In the genomic region with DNA sequence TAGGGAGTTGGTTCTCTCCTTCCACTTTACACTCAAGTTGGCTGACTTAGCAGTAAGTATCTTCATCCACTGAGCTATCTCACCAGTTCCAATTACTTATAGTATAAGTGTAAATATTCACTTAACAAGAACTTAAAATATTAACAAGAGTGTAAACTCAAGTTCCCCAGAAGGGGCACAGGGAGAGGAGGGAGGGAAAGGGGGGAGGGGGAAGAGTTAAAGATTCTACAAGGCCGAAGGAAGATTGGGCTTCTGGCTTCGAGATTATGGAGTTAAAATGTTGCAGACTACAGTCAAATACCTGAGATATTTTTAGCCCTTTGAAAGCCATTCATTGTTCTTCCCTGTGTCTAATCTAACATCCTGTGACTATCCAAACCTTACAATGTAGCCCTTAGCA, we compare ENCODE assay signal across 27 mouse cellular contexts. TPM values are rescaled to one million over a fixed set of nuclear protein-coding genes. Genes with fewer than 3 reads are reported as not detected.
A peak's percentile ranks its signal among the peaks of the same experiment; 100 is the strongest.
DNase-seq lines count a peak whose midpoint lies in the region; ATAC-seq and TF ChIP-seq lines count a peak whose summit lies in the region.
"Had no signal": no experiment of that assay in that cellular context is flagged by ENCODE, and none has a peak within 500 bp of the region (broad histone marks: within the 10 kb centered on the region; RNA-seq: fewer than 3 reads in every experiment).

No protein-coding gene starts in this region.

- no peak for TF ChIP-seq CTCF in MEL (IDR thresholded peaks at IDR 0.05 in 2 of 3, conservative IDR thresholded peaks at IDR 0.05 in 1 of 3; ENCODE audit: control insufficient read depth in 1 of 3, insufficient read depth in 1 of 3, low read depth in 2 of 3, low read length in 3 of 3, poor library complexity in 1 of 3, severe bottlenecking in 1 of 3)

- no peaks in the 10 kb centered on the region for H3K36me3 ChIP-seq in liver, embryonic 13.5 days
- H3K36me3 ChIP-seq in liver, embryonic 12.5 days = no peaks in the 10 kb centered on the region
- H3K36me3 ChIP-seq in MEL (ENCODE audit: control insufficient read depth in 1 of 2, insufficient read depth in 2 of 2, low read length in 2 of 2) = peaks cover 0 to 23% of the 10 kb centered on the region in 2 experiments; a peak in 2 of 4 replicates
- peaks cover 3% of the 10 kb centered on the region; the same call in 1 of the 2 replicates for H3K36me3 ChIP-seq in kidney, embryonic 14.5 days (ENCODE audit: control insufficient read depth, insufficient read depth, low read length)
- H3K36me3 ChIP-seq: G1E had no signal

- peak overlapping the region; percentile 30; the same call in 1 of the 2 replicates for H3K27ac ChIP-seq in liver, embryonic 13.5 days
- H3K27ac ChIP-seq in liver, embryonic 12.5 days = no peak overlapping the region
- peak overlapping the region; percentile 19 for H3K27ac ChIP-seq in MEL (ENCODE audit: control insufficient read depth, low read depth, low read length)
- H3K27ac ChIP-seq in kidney, embryonic 14.5 days (ENCODE audit: low read depth, low read length) = no peak overlapping the region
- H3K27ac ChIP-seq: embryonic facial prominence, embryonic 13.5 days; embryonic facial prominence, embryonic 15.5 days; forebrain, embryonic 10.5 days; forebrain, embryonic 12.5 days had no signal

- H3K9me3 ChIP-seq in liver, embryonic 13.5 days (replicated peaks) = no peaks in the 10 kb centered on the region
- H3K9me3 ChIP-seq in liver, embryonic 12.5 days (replicated peaks) = no peaks in the 10 kb centered on the region
- no peaks in the 10 kb centered on the region for H3K9me3 ChIP-seq in MEL (replicated peaks; ENCODE audit: insufficient read depth, low read length)
- no peaks in the 10 kb centered on the region for H3K9me3 ChIP-seq in kidney, embryonic 14.5 days (ENCODE audit: control insufficient read depth, low read length)
- H3K9me3 ChIP-seq: embryonic facial prominence, embryonic 13.5 days; embryonic facial prominence, embryonic 15.5 days; forebrain, embryonic 10.5 days; forebrain, embryonic 12.5 days; G1E had no signal

- no peak overlapping the region for H3K4me2 ChIP-seq in liver, embryonic 13.5 days
- no peak overlapping the region for H3K4me2 ChIP-seq in liver, embryonic 12.5 days
- H3K4me2 ChIP-seq in kidney, embryonic 14.5 days (replicated peaks; ENCODE audit: low read depth, low read length) = no peak overlapping the region
- H3K4me2 ChIP-seq: embryonic facial prominence, embryonic 13.5 days; embryonic facial prominence, embryonic 15.5 days; forebrain, embryonic 12.5 days had no signal

- no peak for TF ChIP-seq EP300 in MEL (IDR thresholded peaks at IDR 0.05; ENCODE audit: low read depth in 1 of 2, low read length in 2 of 2)

- no peak for DNase-seq in liver, embryonic 13.5 days
- DNase-seq in 416B (ENCODE audit: low read depth) = peak; percentile 24
- DNase-seq in MEL (ENCODE audit: low read depth, low spot score) = peak; percentile 52
- DNase-seq: adrenal gland, adult 2 months; adrenal gland, postnatal 10 days; adrenal gland, postnatal 25 days; B cell, adult 2 months; cerebellum, adult 11 months; cerebellum, adult 18-20 months; cerebellum, adult 8-10 months; cerebellum, adult 9-11 months; cerebellum, postnatal 14 days; cerebellum, postnatal 36 days; embryo, embryonic 11 days had no signal

- no peak overlapping the region for H3K4me3 ChIP-seq in liver, embryonic 13.5 days (replicated peaks)
- no peak overlapping the region for H3K4me3 ChIP-seq in liver, embryonic 12.5 days
- no peak overlapping the region for H3K4me3 ChIP-seq in MEL (ENCODE audit: control insufficient read depth in 1 of 2, insufficient read depth in 1 of 2, low read depth in 2 of 2, low read length in 2 of 2)
- no peak overlapping the region for H3K4me3 ChIP-seq in kidney, embryonic 14.5 days (ENCODE audit: low read length)
- H3K4me3 ChIP-seq: embryonic facial prominence, embryonic 13.5 days; embryonic facial prominence, embryonic 15.5 days; erythroblast, embryonic 14.5 days; forebrain, embryonic 10.5 days; forebrain, embryonic 12.5 days had no signal

- H3K27me3 ChIP-seq in liver, embryonic 13.5 days = no peaks in the 10 kb centered on the region
- no peaks in the 10 kb centered on the region for H3K27me3 ChIP-seq in liver, embryonic 12.5 days (replicated peaks)
- H3K27me3 ChIP-seq in MEL (ENCODE audit: control insufficient read depth in 1 of 2, insufficient read depth in 2 of 2, low read length in 2 of 2) = no peaks in the 10 kb centered on the region
- H3K27me3 ChIP-seq in kidney, embryonic 14.5 days (ENCODE audit: control insufficient read depth, insufficient read depth, low read length) = no peaks in the 10 kb centered on the region
- H3K27me3 ChIP-seq: CH12.LX; embryonic facial prominence, embryonic 13.5 days; embryonic facial prominence, embryonic 15.5 days; forebrain, embryonic 12.5 days had no signal

- H3K4me1 ChIP-seq in liver, embryonic 13.5 days (replicated peaks) = peaks cover 55% of the 10 kb centered on the region
- peaks cover 60% of the 10 kb centered on the region for H3K4me1 ChIP-seq in liver, embryonic 12.5 days
- peaks cover 7 to 26% of the 10 kb centered on the region in 2 experiments for H3K4me1 ChIP-seq in MEL (ENCODE audit: control insufficient read depth in 1 of 2, insufficient read depth in 2 of 2, low read length in 2 of 2)
- no peaks in the 10 kb centered on the region for H3K4me1 ChIP-seq in kidney, embryonic 14.5 days (ENCODE audit: control insufficient read depth, insufficient read depth, low read length)

- TF ChIP-seq POLR2A in MEL (IDR thresholded peaks at IDR 0.05; ENCODE audit: control insufficient read depth in 1 of 2, insufficient read depth in 1 of 2, low read depth in 1 of 2, low read length in 2 of 2, poor library complexity in 1 of 2) = no peak

- H3K9ac ChIP-seq in liver, embryonic 13.5 days = no peak overlapping the region
- H3K9ac ChIP-seq in liver, embryonic 12.5 days = no peak overlapping the region
- H3K9ac ChIP-seq in MEL (ENCODE audit: control insufficient read depth, low read depth, low read length, poor library complexity, severe bottlenecking) = no peak overlapping the region
- H3K9ac ChIP-seq in kidney, embryonic 14.5 days (ENCODE audit: low read depth, low read length) = no peak overlapping the region
- H3K9ac ChIP-seq: embryonic facial prominence, embryonic 13.5 days; embryonic facial prominence, embryonic 15.5 days; forebrain, embryonic 12.5 days had no signal

- no peaks in the 10 kb centered on the region for H3K79me2 ChIP-seq in MEL (ENCODE audit: control insufficient read depth, insufficient read depth, low read length, poor library complexity)

- WGBS in liver, embryonic 13.5 days (ENCODE audit: insufficient replicate concordance) = 37% methylated on average over 2 of the region's 2 CpGs
- WGBS in liver, embryonic 12.5 days (ENCODE audit: insufficient replicate concordance) = 56% methylated on average over 2 of the region's 2 CpGs
- WGBS in kidney, embryonic 14.5 days = 69% methylated on average over 2 of the region's 2 CpGs

- no peak for TF ChIP-seq RAD21 in MEL (IDR thresholded peaks at IDR 0.05; ENCODE audit: low read depth, low read length)

- ATAC-seq in liver, embryonic 13.5 days (ENCODE audit: low read depth) = no peak
- no peak for ATAC-seq in liver, embryonic 12.5 days
- no peak for ATAC-seq in kidney, embryonic 14.5 days (ENCODE audit: low FRiP score, low TSS enrichment)
- no peak for ATAC-seq in megakaryocyte-erythroid progenitor cell, adult 5-6 weeks (replicated peaks; ENCODE audit: low FRiP score, low TSS enrichment, poor library complexity, severe bottlenecking)
- ATAC-seq: CD4-positive, CD25-positive, alpha-beta regulatory T cell, adult 4 months; forebrain, embryonic 14.5 days; forebrain, embryonic 16.5 days had no signal

TF ChIP-seq in MEL, 35 proteins besides CTCF, POLR2A, EP300 and RAD21:
- TF ChIP-seq POLR2AphosphoS2 (IDR thresholded peaks at IDR 0.05; ENCODE audit: low read length) (no peak), ZC3H11A (IDR thresholded peaks at IDR 0.05; ENCODE audit: low read depth, low read length) (no peak), MEF2A (IDR thresholded peaks at IDR 0.05; ENCODE audit: extremely low read depth, insufficient replicate concordance, low read depth, low read length, poor library complexity, severe bottlenecking) (0 out of 2 replicates have a peak, but pooled peaks have one; percentile 13), TCF12 (IDR thresholded peaks at IDR 0.05; ENCODE audit: low read depth, low read length) (no peak)
TF ChIP-seq in MEL: peak in this region for 1.

RNA-seq across cellular contexts. Expression of a gene that starts 15.2 kb away (rescaled TPM):
- polyA plus RNA-seq in liver, embryonic 13.5 days (2015; fragmentation: Nextera tagmentation; extraction: Ambion mirVana) = 55.8 and 59.0 TPM in 2 replicates
- 47.2 and 49.9 TPM in 2 replicates for polyA plus RNA-seq in liver, embryonic 12.5 days (2016; fragmentation: Nextera tagmentation; extraction: Ambion mirVana)
- total RNA-seq in MEL (2012; rRNA removed) = 2.2 and 4.1 TPM in 2 replicates
- polyA plus RNA-seq in MEL (2012; ENCODE audit: insufficient read depth in 1 of 2, insufficient read length in 2 of 2, low read depth in 1 of 2, low replicate concordance in 2 of 2, missing spikeins in 1 of 2) = 1 to 10 TPM in 1 of 2 experiments, not detected in 1; 8.0 TPM
- 79.0 and 95.4 TPM in 2 replicates for polyA plus RNA-seq in kidney, embryonic 14.5 days (2014; fragmentation: Nextera tagmentation; extraction: Ambion mirVana)
- total RNA-seq in megakaryocyte-erythroid progenitor cell, adult 5-6 weeks (2014; fragmentation: Nextera tagmentation) = not detected in 2 replicates
- total RNA-seq in megakaryocyte-erythroid progenitor cell, adult 5-6 weeks (2017) = 0.14 and 0.38 TPM in 2 replicates

RNA-seq across cellular contexts. Expression of a gene that starts 44.5 kb away (rescaled TPM):
- 15.1 and 15.6 TPM in 2 replicates for polyA plus RNA-seq in liver, embryonic 13.5 days (2015; fragmentation: Nextera tagmentation; extraction: Ambion mirVana)
- 18.5 and 19.5 TPM in 2 replicates for polyA plus RNA-seq in liver, embryonic 12.5 days (2016; fragmentation: Nextera tagmentation; extraction: Ambion mirVana)
- total RNA-seq in MEL (2012; rRNA removed) = 22.3 and 25.9 TPM in 2 replicates
- polyA plus RNA-seq in MEL (2012; ENCODE audit: insufficient read depth in 1 of 2, insufficient read length in 2 of 2, low read depth in 1 of 2, low replicate concordance in 2 of 2, missing spikeins in 1 of 2) = 10 to 100 TPM in 1 of 2 experiments, not detected in 1; 29.3 TPM
- polyA plus RNA-seq in kidney, embryonic 14.5 days (2014; fragmentation: Nextera tagmentation; extraction: Ambion mirVana) = 23.3 and 39.3 TPM in 2 replicates
- total RNA-seq in megakaryocyte-erythroid progenitor cell, adult 5-6 weeks (2014; fragmentation: Nextera tagmentation) = 19.7 and 28.0 TPM in 2 replicates
- 68.8 and 85.7 TPM in 2 replicates for total RNA-seq in megakaryocyte-erythroid progenitor cell, adult 5-6 weeks (2017)

Comparison
In these comparisons a context has a peak if more than half of its experiments do, and no peak if none do; other contexts are left out.
1. H3K27ac ChIP-seq: peak in liver, embryonic 13.5 days (single experiment) and MEL (single experiment); none in liver, embryonic 12.5 days (single experiment) and kidney, embryonic 14.5 days (single experiment).